Mouse (Mus musculus) C2C12 (cell line): ENCODE data around the gene Prl3d2.
"Not testable (repeated sequence)": the region's sequence is repeated elsewhere in the genome, so short reads cannot be mapped to it uniquely, and the experiment has no call there.

Source experiments
- CEBPB ChIP-seq: IDR thresholded peaks from one replicate; pipeline ENCODE4 v1.6.1; 2011; ENCODE audit warnings: low read depth, mild to moderate bottlenecking, control low read depth, moderate library complexity
- CTCF ChIP-seq: IDR thresholded peaks from one replicate; pipeline ENCODE4 v1.5.1; 2011; ENCODE audit not compliant: control insufficient read depth, insufficient read depth, insufficient read length
- MAX ChIP-seq: IDR thresholded peaks from one replicate; pipeline ENCODE4 v1.6.1; 2011; ENCODE audit warnings: mild to moderate bottlenecking, control low read depth
- MYOG ChIP-seq: IDR thresholded peaks from one replicate; pipeline ENCODE4 v1.6.1; 2011; ENCODE audit not compliant: control insufficient read depth, insufficient read length; ENCODE audit errors: extremely low read depth
- USF1 ChIP-seq: IDR thresholded peaks from one replicate; pipeline ENCODE4 v1.6.1; 2011; ENCODE audit warnings: low read depth, mild to moderate bottlenecking, control low read depth, moderate library complexity

GRCm38 (mm10) chr13:27121398-27121797 is at the start of gene Prl3d2:
- TF ChIP-seq CTCF, MYOG, USF1, MAX, CEBPB: not testable (repeated sequence)
